Mouse (Mus musculus) lung, adult 2 months (tissue): ENCODE data around the gene Rarb. TPM values are rescaled to one million over a fixed set of nuclear protein-coding genes. Genes with fewer than 3 reads are reported as not detected.

Source experiments
- DNase-seq: peaks from one replicate; pipeline ENCODE4 v3.0.0; 2022
- H3K4me1 ChIP-seq: fragments of 200-500 bp; 2 replicates; pipeline ENCODE4 v1.6.1; 2011; ENCODE audit warnings: low read length; ENCODE audit not compliant: control insufficient read depth, insufficient read depth
- H3K4me3 ChIP-seq: fragments of 200-500 bp; replicated peaks from 2 replicates; pipeline ENCODE3; 2011; ENCODE audit warnings: low read depth, mild to moderate bottlenecking, control low read depth, low read length; ENCODE audit errors: extremely low read depth
- CTCF ChIP-seq: fragments of 200-500 bp; IDR thresholded peaks from 2 replicates; pipeline ENCODE4 v1.5.1; 2011; ENCODE audit warnings: mild to moderate bottlenecking, low read length, control low read depth; ENCODE audit not compliant: insufficient read depth
- POLR2A ChIP-seq: fragments of 200-500 bp; IDR thresholded peaks from 2 replicates; pipeline ENCODE4 v1.6.1; 2011; ENCODE audit warnings: low read depth, mild to moderate bottlenecking, control low read depth, low read length, borderline replicate concordance; ENCODE audit errors: extremely low read depth
- WGBS: fragments of 180-500 bp; shearing (Covaris S2); methylation state at CpG from one replicate; pipeline ENCODE4 v1.1.7; 2018; 5-methylcytosine and 5-hydroxymethylcytosine counted together
- polyA plus RNA-seq: library from polyadenylated mRNA; depleted of rRNA; stranded (reverse); fragments of >200 nt; gene quantifications from 2 replicates; pipeline ENCODE4 v1.2.3, GENCODE M21; 2012

Gene Rarb
- polyA plus RNA-seq, 1 experiment = 16.1 TPM

GRCm38 (mm10) chr14:16735331-16736012 lies 83.5 kb downstream of the Rarb start:
- no peak for DNase-seq
- WGBS = 37% methylated on average over 4 of the region's 4 CpGs
- TF ChIP-seq CTCF = no peak
- TF ChIP-seq POLR2A = no peak
- Histone ChIP-seq H3K4me1 (peaks cover 5% of the 10 kb centered on the region), H3K4me3 (no peak overlapping the region)

DNA sequence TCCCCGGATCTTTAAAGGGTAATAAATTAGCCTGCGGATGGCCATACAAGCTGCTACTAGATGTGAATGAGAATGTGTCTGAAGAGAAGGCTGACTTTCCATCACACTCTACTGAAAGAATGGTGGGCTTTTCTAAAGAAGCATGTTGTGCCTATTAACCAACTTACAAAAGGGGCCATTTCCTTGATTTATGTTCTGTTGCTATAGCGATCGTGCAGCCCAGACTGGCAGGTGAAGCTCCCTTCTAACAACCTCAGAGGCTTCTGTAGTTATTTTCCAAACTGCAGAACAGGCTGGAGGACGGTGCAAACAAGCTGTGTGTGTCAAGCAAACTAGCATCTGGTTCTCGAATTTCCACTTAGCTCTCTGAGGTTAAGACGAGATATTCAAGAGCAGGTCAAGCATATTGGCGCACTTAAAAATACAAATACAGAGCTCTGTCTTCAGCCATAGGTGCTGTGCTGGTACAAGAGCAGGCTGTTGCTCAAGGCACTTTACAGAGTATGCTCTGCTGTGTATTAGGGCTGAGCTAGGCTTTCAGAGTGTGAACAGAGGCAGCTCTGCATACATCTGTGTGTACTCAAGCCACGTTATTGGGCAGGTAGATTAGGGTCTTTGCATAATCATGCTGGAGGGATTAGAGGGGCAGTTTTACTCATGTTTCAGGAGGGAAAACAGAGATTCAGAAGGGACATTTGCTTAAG lies 85.2 kb downstream of the Rarb start:
- WGBS = 46% methylated on average over 9 of the region's 9 CpGs
- H3K4me1 ChIP-seq = peaks cover 5% of the 10 kb centered on the region
- DNase-seq = no peak
- TF ChIP-seq POLR2A (no peak), CTCF (no peak)
- H3K4me3 ChIP-seq = no peak overlapping the region

DNA sequence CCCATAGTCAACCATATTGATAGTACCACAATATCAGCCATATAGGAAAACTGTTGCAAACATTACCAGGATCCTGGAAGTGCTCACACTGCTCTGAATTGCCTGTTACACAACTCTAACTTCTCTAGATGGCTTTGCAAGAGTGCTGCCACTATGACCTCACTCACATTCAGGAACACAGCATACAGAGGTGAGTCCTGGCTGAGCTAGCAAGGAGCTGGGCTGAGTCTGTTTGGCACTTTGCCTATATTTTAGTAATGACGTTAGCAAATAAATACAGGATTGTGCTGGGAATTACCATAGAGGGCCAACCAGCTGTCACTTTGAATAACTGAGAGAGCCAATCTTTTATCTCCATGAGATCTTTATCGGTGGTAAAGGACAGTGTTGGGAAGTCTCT lies 86.9 kb downstream of the Rarb start:
- Histone ChIP-seq H3K4me1 (peaks cover 5% of the 10 kb centered on the region), H3K4me3 (no peak overlapping the region)
- DNase-seq = no peak
- TF ChIP-seq CTCF = no peak
- TF ChIP-seq POLR2A = no peak
- 41% methylated on average over 2 of the region's 2 CpGs for WGBS

GRCm38 (mm10) chr14:16728175-16728838 lies 90.6 kb downstream of the Rarb start:
- DNase-seq = no peak
- TF ChIP-seq CTCF (no peak), POLR2A (no peak)
- Histone ChIP-seq H3K4me1 (peaks cover 2% of the 10 kb centered on the region; the same call in 1 of the 2 replicates), H3K4me3 (no peak overlapping the region)
- WGBS = 74% methylated on average over 2 of the region's 2 CpGs

GRCm38 (mm10) chr14:16723991-16724390 lies 95.0 kb downstream of the Rarb start:
- H3K4me3 ChIP-seq = no peak overlapping the region
- no peak for DNase-seq
- TF ChIP-seq CTCF = no peak
- TF ChIP-seq POLR2A = no peak
- H3K4me1 ChIP-seq = no peaks in the 10 kb centered on the region
- 89% methylated on average over 15 of the region's 15 CpGs for WGBS

- DNase-seq = no peak
- no peak for TF ChIP-seq POLR2A
- TF ChIP-seq CTCF = no peak
- no peak overlapping the region for H3K4me3 ChIP-seq
- no peaks in the 10 kb centered on the region; the same call in 1 of the 2 replicates for H3K4me1 ChIP-seq
- WGBS = 76% methylated on average over 3 of the region's 3 CpGs
These were observed 101.1 kb downstream of the Rarb start for GRCm38 (mm10) chr14:16717821-16718220.

- Histone ChIP-seq H3K4me3 (no peak overlapping the region), H3K4me1 (no peaks in the 10 kb centered on the region; the same call in 1 of the 2 replicates)
- no peak for TF ChIP-seq POLR2A
- no peak for TF ChIP-seq CTCF
- 41% methylated on average over 9 of the region's 9 CpGs for WGBS
- DNase-seq = no peak
These were observed 104.5 kb downstream of the Rarb start for GRCm38 (mm10) chr14:16714344-16714955.

- no peak for DNase-seq
- no peak overlapping the region for H3K4me3 ChIP-seq
- 63% methylated on average over 2 of the region's 2 CpGs for WGBS
- H3K4me1 ChIP-seq = no peaks in the 10 kb centered on the region; the same call in 1 of the 2 replicates
- TF ChIP-seq CTCF = no peak
- no peak for TF ChIP-seq POLR2A
These were observed 105.2 kb downstream of the Rarb start for GRCm38 (mm10) chr14:16713773-16714172.

GRCm38 (mm10) chr14:16699228-16699627 lies 119.7 kb downstream of the Rarb start:
- DNase-seq = no peak
- TF ChIP-seq POLR2A (no peak), CTCF (no peak)
- Histone ChIP-seq H3K4me1 (peaks cover 2% of the 10 kb centered on the region; the same call in 1 of the 2 replicates), H3K4me3 (no peak overlapping the region)
- 57% methylated on average over 4 of the region's 4 CpGs for WGBS
